Mouse (Mus musculus): ENCODE results near the gene Rbm8a.
"Not testable (repeated sequence)": the region's sequence is repeated elsewhere in the genome, so short reads cannot be mapped to it uniquely, and the experiment has no call there.

DNA sequence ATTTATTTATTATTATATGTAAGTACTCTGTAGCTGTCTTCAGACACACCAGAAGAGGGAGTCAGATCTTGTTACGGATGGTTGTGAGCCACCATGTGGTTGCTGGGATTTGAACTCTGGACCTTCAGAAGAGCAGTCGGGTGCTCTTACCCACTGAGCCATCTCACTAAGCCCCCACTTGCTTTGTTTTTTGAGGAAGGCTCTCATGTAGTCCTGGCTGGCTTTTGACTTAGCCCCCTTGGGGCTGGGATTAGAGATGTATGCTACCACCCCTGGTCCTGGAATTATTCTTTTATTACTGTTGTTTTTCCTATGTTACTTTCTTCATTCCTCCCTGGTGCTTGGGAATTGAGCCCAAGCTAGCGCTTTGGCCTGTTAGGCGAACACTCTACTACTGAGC lies 23.7 kb upstream of the Rbm8a start:
- not testable (repeated sequence) for TF ChIP-seq CTCF (IDR thresholded peaks at IDR 0.05; ENCODE audit: borderline replicate concordance, control insufficient read depth, extremely low read depth, insufficient read depth, low read length, poor library complexity); POLR2A (IDR thresholded peaks at IDR 0.05; ENCODE audit: control insufficient read depth, extremely low read depth, insufficient read depth, low read length, poor library complexity)
